Mouse (Mus musculus): ENCODE data around the gene Chac1. TPM values are rescaled to one million over a fixed set of nuclear protein-coding genes. Genes with fewer than 3 reads are reported as not detected.

The Chac1 gene
- total RNA-seq, 2 experiments from 2014 or later = 10.1 to 10.6 TPM

DNA sequence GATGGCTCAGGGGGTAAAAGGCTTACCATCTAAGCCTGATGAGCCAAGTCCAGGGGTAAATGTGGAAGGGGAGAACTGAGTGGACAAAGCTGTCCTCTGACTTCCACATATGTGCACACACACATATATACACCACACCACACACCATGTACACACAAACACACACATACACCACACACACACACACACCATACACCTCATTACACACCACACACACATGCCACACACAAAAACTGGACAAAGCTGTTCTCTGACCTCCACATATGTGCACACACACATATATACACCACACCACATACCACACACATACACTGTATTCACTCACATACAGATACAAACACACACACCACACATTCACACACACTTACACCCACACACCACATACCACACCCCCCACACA lies 5.3 kb downstream of the Chac1 start:
- intact Hi-C loops (cut with DNase I) = no loop called here

DNA sequence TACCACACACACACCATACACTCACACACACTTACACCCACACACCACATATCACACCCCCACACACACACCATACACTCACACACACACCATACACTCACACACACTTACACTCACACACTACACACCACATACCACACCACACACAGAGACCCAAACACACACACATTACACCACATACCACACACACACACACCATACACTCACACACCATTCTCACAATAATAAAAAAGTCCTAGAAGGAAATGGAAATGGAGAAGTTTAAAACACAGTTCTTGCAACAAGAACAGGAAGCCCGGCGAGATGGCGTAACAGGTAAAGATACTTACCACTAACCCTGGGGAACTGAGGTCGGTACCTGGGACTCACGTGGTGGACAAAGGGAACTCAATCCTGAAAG lies 5.8 kb downstream of the Chac1 start:
- intact Hi-C loops (cut with DNase I) = no loop called here
- DNase-seq (ENCODE audit: extremely low spot score in 1 of 2, low spot score in 2 of 2) = no peak

More for the DNA sequence above, 5.3 kb downstream of the Chac1 start:
- DNase-seq (ENCODE audit: extremely low spot score in 1 of 2, low spot score in 2 of 2) = no peak

- intact Hi-C loops (cut with DNase I) = no loop called here
- DNase-seq (ENCODE audit: extremely low spot score in 1 of 2, low spot score in 2 of 2) = no peak
Measured at GRCm38 (mm10) chr2:119358249-119358648, 7.2 kb downstream of the Chac1 start.

DNA sequence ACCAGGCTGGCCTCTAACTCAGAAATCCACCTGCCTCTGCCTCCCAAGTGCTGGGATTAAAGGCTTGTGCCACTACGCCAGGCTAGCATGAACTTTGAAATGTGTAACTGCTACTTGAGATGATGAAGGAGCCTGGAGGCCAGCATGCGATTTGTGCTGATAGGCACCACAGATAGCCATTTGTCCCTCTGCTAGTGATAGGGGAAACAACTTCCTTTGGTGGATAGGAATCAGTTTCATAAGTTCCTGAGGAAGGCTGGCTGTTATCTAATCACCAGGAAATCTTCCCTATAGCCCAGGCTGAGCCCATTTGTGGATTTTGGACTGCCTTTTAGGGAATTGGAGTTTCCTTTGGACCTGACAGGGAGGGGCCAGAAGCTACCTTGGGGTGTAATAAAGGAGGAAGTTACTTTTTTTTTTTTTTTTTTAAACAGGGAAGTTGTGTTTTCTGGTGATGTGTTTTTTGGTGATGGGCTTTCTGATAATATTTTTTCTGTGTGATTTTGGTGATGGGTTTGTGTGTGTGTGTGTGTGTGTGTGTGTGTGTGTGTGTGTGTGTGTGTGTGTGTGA lies 8.8 kb downstream of the Chac1 start:
- DNase-seq (ENCODE audit: extremely low spot score in 1 of 2, low spot score in 2 of 2) = no peak
- intact Hi-C loops (cut with DNase I) = no loop called here

DNA sequence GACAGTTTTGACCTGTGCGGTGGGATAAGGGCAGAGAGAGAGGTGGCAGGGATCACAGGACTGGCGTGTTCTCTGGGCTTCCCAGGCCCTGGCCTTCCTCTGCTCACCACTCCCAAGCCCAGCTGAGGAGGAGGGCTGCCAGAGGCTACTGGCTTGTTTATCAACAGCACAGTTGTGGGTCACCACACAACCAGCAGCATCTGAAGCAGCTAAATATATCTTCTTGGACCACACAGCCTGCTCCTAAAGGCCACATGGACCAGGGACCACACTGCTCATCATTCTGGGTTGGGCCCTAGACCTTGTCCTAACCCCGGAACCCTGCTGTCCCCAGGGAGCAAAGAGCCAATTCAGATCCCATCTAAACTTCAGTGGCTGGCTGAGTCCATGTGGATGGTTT lies 13.9 kb downstream of the Chac1 start:
- intact Hi-C loops (cut with DNase I) = no loop called here
- DNase-seq (ENCODE audit: extremely low spot score in 1 of 2, low spot score in 2 of 2) = peak in 1 of 2 experiments; percentile 36

DNA sequence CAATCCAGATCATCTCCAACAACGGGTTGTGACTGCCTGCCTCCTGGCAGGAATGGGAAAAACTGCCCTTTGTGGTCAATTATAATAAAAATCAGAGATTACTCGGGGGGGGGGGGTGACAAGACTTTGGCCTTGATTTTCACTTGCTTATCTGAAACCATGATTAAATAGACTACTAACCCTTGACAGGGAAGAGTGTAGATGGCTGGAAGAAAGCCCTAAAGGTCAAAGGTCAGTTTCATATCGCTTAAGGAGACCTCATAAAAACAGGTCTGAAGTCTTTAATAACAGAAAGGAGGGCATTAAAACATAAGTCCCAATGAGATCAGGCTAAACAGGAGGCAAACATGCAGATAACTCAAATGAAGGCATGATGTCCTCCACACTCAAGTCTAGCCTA lies 16.3 kb downstream of the Chac1 start:
- intact Hi-C loops (cut with DNase I) = no loop called here
- DNase-seq (ENCODE audit: extremely low spot score in 1 of 2, low spot score in 2 of 2) = no peak

GRCm38 (mm10) chr2:119370116-119370515 lies 19.1 kb downstream of the Chac1 start:
- no peak for DNase-seq (ENCODE audit: extremely low spot score in 1 of 2, low spot score in 2 of 2)
- intact Hi-C loops (cut with DNase I) = no loop called here

- peak in 1 of 2 experiments; percentile 51 for DNase-seq (ENCODE audit: extremely low spot score in 1 of 2, low spot score in 2 of 2)
- intact Hi-C loops (cut with DNase I) = no loop called here
Measured at GRCm38 (mm10) chr2:119377286-119377685, 26.3 kb downstream of the Chac1 start.

- intact Hi-C loops (cut with DNase I) = no loop called here
Measured at GRCm38 (mm10) chr2:119377826-119378225, 26.8 kb downstream of the Chac1 start.

GRCm38 (mm10) chr2:119379455-119379854 lies 28.4 kb downstream of the Chac1 start:
- no peak for DNase-seq (ENCODE audit: extremely low spot score in 1 of 2, low spot score in 2 of 2)
- intact Hi-C loops (cut with DNase I) = no loop called here

More at GRCm38 (mm10) chr2:119377826-119378225, 26.8 kb downstream of the Chac1 start:
- DNase-seq (ENCODE audit: extremely low spot score in 1 of 2, low spot score in 2 of 2) = no peak

- intact Hi-C loops (cut with DNase I) = no loop called here
- no peak for DNase-seq (ENCODE audit: extremely low spot score in 1 of 2, low spot score in 2 of 2)
Measured at GRCm38 (mm10) chr2:119388266-119388665, 37.2 kb downstream of the Chac1 start.

- intact Hi-C loops (cut with DNase I) = no loop called here
- no peak for DNase-seq (ENCODE audit: extremely low spot score in 1 of 2, low spot score in 2 of 2)
Measured at GRCm38 (mm10) chr2:119389992-119390391, 39.0 kb downstream of the Chac1 start.

DNA sequence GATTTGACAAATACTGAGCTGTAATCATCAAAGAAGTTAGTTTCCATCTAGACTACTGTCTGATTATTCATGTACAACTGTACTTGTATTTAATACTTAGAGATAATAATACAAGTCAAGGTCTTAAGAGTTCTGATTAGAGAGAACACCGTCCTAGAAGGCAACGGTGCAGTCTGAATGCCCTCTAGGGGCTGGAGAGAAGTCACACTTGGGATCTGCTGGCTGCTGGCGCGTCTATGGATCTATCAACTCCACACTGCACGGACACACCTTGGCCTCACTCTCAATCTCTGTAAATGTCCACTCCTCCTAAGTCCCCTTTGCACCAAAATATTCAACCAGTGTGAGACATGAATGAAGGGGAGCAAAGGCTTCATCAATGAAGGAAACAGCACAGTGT lies 47.2 kb downstream of the Chac1 start:
- intact Hi-C loops (cut with DNase I) = no loop called here

GRCm38 (mm10) chr2:119398665-119399064 lies 47.6 kb downstream of the Chac1 start:
- DNase-seq (ENCODE audit: extremely low spot score in 1 of 2, low spot score in 2 of 2) = no peak
- intact Hi-C loops (cut with DNase I) = no loop called here

More for the DNA sequence above, 47.2 kb downstream of the Chac1 start:
- DNase-seq (ENCODE audit: extremely low spot score in 1 of 2, low spot score in 2 of 2) = no peak

GRCm38 (mm10) chr2:119399313-119399712 lies 48.3 kb downstream of the Chac1 start:
- intact Hi-C loops (cut with DNase I) = no loop called here
- no peak for DNase-seq (ENCODE audit: extremely low spot score in 1 of 2, low spot score in 2 of 2)

Other genes starting within 250 kb of the Chac1 start
- gene Rad51, start 238.4 kb upstream of the Chac1 start, total RNA-seq (2021) = 1 to 10 TPM; 2.8 to 3.6 TPM
- gene Rmdn3, start 194.2 kb upstream of the Chac1 start, total RNA-seq (2021) = 10 to 100 TPM; 43.2 to 48.4 TPM
- gene Gchfr, start 183.5 kb upstream of the Chac1 start, total RNA-seq (2021) = under 1 TPM in 1 of 2 experiments, not detected in 1; 0.59 TPM
- not detected for gene Gm14137, start 176.7 kb upstream of the Chac1 start, total RNA-seq (2021)
- gene Zfyve19, start 142.6 kb upstream of the Chac1 start, total RNA-seq (2021) = 10 to 100 TPM; 36.0 to 36.4 TPM
- gene Dnajc17, start 142.4 kb upstream of the Chac1 start, total RNA-seq (2021) = 10 to 100 TPM; 18.0 to 19.1 TPM
- not detected for gene Ppp1r14d, start 121.3 kb upstream of the Chac1 start, total RNA-seq (2021)
- 1 to 10 TPM in 1 of 2 experiments, under 1 TPM in 1; 0.28 to 1.4 TPM for gene Spint1, start 113.9 kb upstream of the Chac1 start, total RNA-seq (2021)
- 10 to 100 TPM; 14.3 to 16.3 TPM for gene Rhov, start 80.0 kb upstream of the Chac1 start, total RNA-seq (2021)
- gene Vps18, start 62.5 kb upstream of the Chac1 start, total RNA-seq (2021) = 10 to 100 TPM; 33.7 to 33.8 TPM
- gene Dll4, start 25.4 kb upstream of the Chac1 start, total RNA-seq (2021) = 1 to 10 TPM; 5.5 to 6.7 TPM
- gene Ino80, start 126.5 kb downstream of the Chac1 start, total RNA-seq (2021) = 10 to 100 TPM; 20.7 to 21.0 TPM
- under 1 TPM; 0.63 to 0.64 TPM for gene Exd1, start 196.4 kb downstream of the Chac1 start, total RNA-seq (2021)
- 100 to 1,000 TPM; 108 to 110 TPM for gene Chp1, start 196.5 kb downstream of the Chac1 start, total RNA-seq (2021)

Data from left cerebral cortex, postnatal 10 days (tissue).